Mouse (Mus musculus) heart, embryonic 15.5 days (tissue): ENCODE results near the gene Nfia. TPM values are rescaled to one million over a fixed set of nuclear protein-coding genes. Genes with fewer than 3 reads are reported as not detected.

Source experiments
- ATAC-seq: fragments of 200-750 bp; cut with Nextera tagmentation; replicated peaks from 2 replicates; pipeline ENCODE4 v1.8.0; 2017; ENCODE audit warnings: low read depth, moderate TSS enrichment; ENCODE audit not compliant: insufficient number of reproducible peaks, insufficient read depth, low FRiP score
- H3K27ac ChIP-seq: fragments of 300-500 bp; sonication (generic); 2 replicates; pipeline ENCODE4 v1.5.1; 2015; ENCODE audit warnings: mild to moderate bottlenecking, inconsistent platforms
- H3K27me3 ChIP-seq: fragments of 300-500 bp; sonication (generic); 2 replicates; pipeline ENCODE4 v1.6.1; 2015; ENCODE audit warnings: inconsistent platforms
- H3K36me3 ChIP-seq: fragments of 300-500 bp; sonication (generic); 2 replicates; pipeline ENCODE4 v1.6.1; 2015; ENCODE audit warnings: mild to moderate bottlenecking, inconsistent platforms
- H3K4me1 ChIP-seq: fragments of 300-500 bp; sonication (generic); replicated peaks from 2 replicates; pipeline ENCODE4 v1.6.1; 2015; ENCODE audit warnings: inconsistent platforms
- H3K4me2 ChIP-seq: fragments of 300-500 bp; sonication (generic); 2 replicates; pipeline ENCODE4 v1.6.1; 2015; ENCODE audit warnings: inconsistent platforms, mild to moderate bottlenecking, moderate library complexity
- H3K4me3 ChIP-seq: fragments of 300-500 bp; sonication (generic); 2 replicates; pipeline ENCODE4 v1.5.1; 2015; ENCODE audit warnings: mild to moderate bottlenecking, inconsistent platforms
- H3K9ac ChIP-seq: fragments of 300-500 bp; sonication (generic); 2 replicates; pipeline ENCODE4 v1.6.1; 2015; ENCODE audit warnings: mild to moderate bottlenecking, inconsistent platforms
- H3K9me3 ChIP-seq: fragments of 300-500 bp; sonication (generic); replicated peaks from 2 replicates; pipeline ENCODE4 v1.6.1; 2016; ENCODE audit warnings: inconsistent platforms
- WGBS: fragments of 180-500 bp; shearing (Covaris S2); methylation state at CpG from one replicate; pipeline ENCODE4 v1.1.7; 2015; ENCODE audit warnings: mixed read lengths; 5-methylcytosine and 5-hydroxymethylcytosine counted together
- polyA plus RNA-seq: library from polyadenylated mRNA; unstranded; fragments of >200 nt; fragmentation: Nextera tagmentation; extraction: Ambion mirVana; gene quantifications from 2 replicates; pipeline ENCODE4 v1.2.1, GENCODE M21; 2015

The Nfia gene
- polyA plus RNA-seq, 1 experiment from 2014 or later: 47.9 TPM

- ATAC-seq: no peak
- Histone ChIP-seq H3K27ac (no peak overlapping the region), H3K4me1 (peaks cover 41% of the 10 kb centered on the region), H3K36me3 (no peaks in the 10 kb centered on the region), H3K9ac (no peak overlapping the region), H3K4me2 (no peak overlapping the region), H3K9me3 (no peaks in the 10 kb centered on the region), H3K27me3 (no peaks in the 10 kb centered on the region), H3K4me3 (no peak overlapping the region)
- WGBS: 32% methylated on average over 3 of the region's 3 CpGs
These were observed 103.4 kb downstream of the Nfia start for GRCm38 (mm10) chr4:97875901-97876300.

DNA sequence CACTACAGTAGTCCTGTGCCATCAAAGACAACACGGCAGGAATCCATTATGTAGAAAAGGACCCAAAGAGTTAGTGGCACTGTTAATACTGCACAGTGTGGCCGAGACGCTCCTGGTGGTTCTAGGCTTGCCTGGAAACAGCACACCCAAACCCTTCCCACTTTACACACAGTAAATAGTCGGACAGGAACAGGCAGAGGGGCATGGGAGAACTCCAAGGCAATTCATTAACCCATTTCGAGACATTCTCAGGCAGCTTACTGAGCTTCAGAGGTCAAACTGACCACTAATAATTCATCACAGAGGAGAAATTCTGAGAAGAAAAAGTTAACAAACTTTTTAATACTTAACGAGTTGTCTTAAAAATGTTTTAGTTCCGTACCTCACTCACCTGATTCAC, 107.2 kb downstream of the Nfia start:
- H3K9me3 ChIP-seq: no peaks in the 10 kb centered on the region
- peaks cover 21% of the 10 kb centered on the region for H3K4me1 ChIP-seq
- no peaks in the 10 kb centered on the region for H3K27me3 ChIP-seq
- no peak overlapping the region for H3K27ac ChIP-seq
- 78% methylated on average over 7 of the region's 7 CpGs for WGBS
- no peak overlapping the region for H3K4me3 ChIP-seq
- no peak overlapping the region for H3K9ac ChIP-seq
- H3K4me2 ChIP-seq: no peak overlapping the region
- ATAC-seq: no peak
- no peaks in the 10 kb centered on the region for H3K36me3 ChIP-seq

DNA sequence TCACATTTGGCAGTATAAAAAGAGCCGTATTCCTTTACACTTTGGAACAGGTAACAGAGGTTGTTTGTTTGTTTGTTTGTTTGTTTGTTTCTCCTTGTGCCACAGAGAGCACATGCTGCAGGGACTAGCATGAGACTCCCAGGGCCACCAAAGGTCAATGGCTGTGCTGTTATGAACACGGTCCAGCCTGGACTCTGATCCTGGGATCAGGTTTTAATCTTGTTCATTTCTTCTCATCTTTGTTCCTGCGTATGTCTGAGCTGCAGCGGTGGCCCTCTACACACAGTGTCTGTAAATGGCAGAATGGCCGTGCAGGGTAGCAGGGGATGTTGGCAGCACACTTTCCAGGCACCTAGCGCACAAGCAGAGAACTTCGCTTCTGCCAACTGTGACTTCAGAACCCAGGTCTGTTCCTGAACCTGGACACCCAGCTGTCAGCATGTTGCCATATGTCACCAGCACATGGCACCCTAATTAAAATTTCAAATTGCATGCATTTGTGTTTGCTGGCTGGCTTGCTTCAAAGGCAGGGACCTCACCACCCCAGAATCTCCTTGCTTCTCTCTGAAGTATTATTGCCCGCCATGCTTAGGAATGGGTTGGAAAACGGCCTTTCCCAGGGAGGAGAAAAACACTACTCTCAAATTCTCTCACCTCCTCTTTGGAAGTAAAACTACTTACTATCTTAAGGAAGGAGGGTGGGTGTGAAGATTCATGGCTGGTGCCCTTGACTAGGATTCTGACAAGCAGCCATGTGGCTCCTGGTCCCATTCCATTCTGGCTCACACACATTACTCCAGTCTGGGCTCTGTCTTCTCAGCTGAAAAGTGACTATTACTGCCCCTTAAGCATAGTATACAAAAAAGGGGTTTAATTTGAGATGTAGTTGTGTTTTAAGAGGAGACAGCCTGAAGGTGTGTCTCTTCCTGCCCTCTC, 107.9 kb downstream of the Nfia start:
- H3K27ac ChIP-seq: no peak overlapping the region
- H3K4me3 ChIP-seq: no peak overlapping the region
- H3K4me2 ChIP-seq: no peak overlapping the region
- no peaks in the 10 kb centered on the region for H3K9me3 ChIP-seq
- no peaks in the 10 kb centered on the region for H3K36me3 ChIP-seq
- H3K27me3 ChIP-seq: no peaks in the 10 kb centered on the region
- WGBS: 79% methylated on average over 9 of the region's 9 CpGs
- ATAC-seq: no peak
- peaks cover 15% of the 10 kb centered on the region for H3K4me1 ChIP-seq
- H3K9ac ChIP-seq: no peak overlapping the region

- Histone ChIP-seq H3K36me3 (no peaks in the 10 kb centered on the region), H3K4me1 (peaks cover 24% of the 10 kb centered on the region), H3K4me3 (no peak overlapping the region), H3K9me3 (no peaks in the 10 kb centered on the region), H3K4me2 (no peak overlapping the region), H3K9ac (no peak overlapping the region), H3K27ac (peak overlapping the region; percentile 64; the same call in 1 of the 2 replicates), H3K27me3 (no peaks in the 10 kb centered on the region)
- 78% methylated on average over 5 of the region's 5 CpGs for WGBS
- ATAC-seq: no peak
These were observed 113.0 kb downstream of the Nfia start for GRCm38 (mm10) chr4:97885574-97885973.

- Histone ChIP-seq H3K4me3 (no peak overlapping the region), H3K27ac (peak overlapping the region; percentile 64), H3K9ac (no peak overlapping the region), H3K36me3 (no peaks in the 10 kb centered on the region), H3K27me3 (no peaks in the 10 kb centered on the region), H3K9me3 (no peaks in the 10 kb centered on the region), H3K4me2 (no peak overlapping the region), H3K4me1 (peaks cover 26% of the 10 kb centered on the region)
- ATAC-seq: no peak
- 86% methylated on average over 5 of the region's 5 CpGs for WGBS
These were observed 113.7 kb downstream of the Nfia start for GRCm38 (mm10) chr4:97886220-97886619.

DNA sequence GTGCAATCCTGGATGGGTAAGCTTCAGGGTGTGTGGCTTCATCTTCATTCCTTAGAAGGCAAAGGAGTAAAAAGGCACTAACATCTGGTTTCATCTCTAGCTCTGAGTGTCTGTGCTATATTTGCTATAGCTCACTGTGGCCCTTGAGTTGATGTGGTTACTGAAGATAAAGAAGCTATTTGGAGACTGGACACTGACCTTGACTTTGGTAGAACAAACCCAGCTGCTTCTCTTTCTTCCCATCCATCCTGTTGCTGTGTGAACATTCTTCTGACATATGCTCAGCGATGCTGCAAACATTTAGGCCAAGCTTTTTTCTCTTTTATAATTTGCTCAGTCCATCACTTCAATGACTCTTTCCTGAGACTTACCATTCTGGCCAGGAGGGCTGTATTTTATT, 114.7 kb downstream of the Nfia start:
- Histone ChIP-seq H3K27me3 (no peaks in the 10 kb centered on the region), H3K27ac (peak overlapping the region; percentile 64), H3K4me3 (no peak overlapping the region), H3K36me3 (no peaks in the 10 kb centered on the region), H3K4me2 (no peak overlapping the region), H3K9ac (no peak overlapping the region), H3K4me1 (peaks cover 27% of the 10 kb centered on the region), H3K9me3 (no peaks in the 10 kb centered on the region)
- 45% methylated on average over 1 of the region's 1 CpGs for WGBS
- no peak for ATAC-seq

DNA sequence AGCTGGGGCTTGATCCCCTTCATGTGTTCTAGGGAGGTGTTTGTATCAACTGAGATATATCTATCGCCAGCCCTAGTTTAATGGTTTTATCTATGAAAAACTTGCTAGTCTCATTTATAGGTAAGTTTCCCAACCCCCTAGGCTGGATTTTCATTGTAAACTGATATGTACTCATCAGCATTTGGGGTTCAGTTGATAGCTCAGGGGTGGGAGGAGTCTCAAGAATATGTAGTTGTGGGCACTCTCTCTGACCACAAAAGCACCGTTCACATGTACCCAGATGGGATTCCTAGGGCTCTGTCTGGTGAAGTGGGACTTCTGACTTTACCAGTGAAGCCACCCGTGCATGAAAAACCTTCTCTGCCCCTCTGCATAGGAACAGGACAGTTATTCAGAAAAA, 118.5 kb downstream of the Nfia start:
- no peak for ATAC-seq
- Histone ChIP-seq H3K27ac (no peak overlapping the region), H3K36me3 (no peaks in the 10 kb centered on the region), H3K9ac (no peak overlapping the region), H3K4me2 (no peak overlapping the region), H3K4me3 (no peak overlapping the region), H3K4me1 (peaks cover 40% of the 10 kb centered on the region), H3K9me3 (no peaks in the 10 kb centered on the region), H3K27me3 (no peaks in the 10 kb centered on the region)
- 79% methylated on average over 3 of the region's 3 CpGs for WGBS

- ATAC-seq: no peak
- H3K36me3 ChIP-seq: no peaks in the 10 kb centered on the region
- H3K9me3 ChIP-seq: no peaks in the 10 kb centered on the region
- no peak overlapping the region for H3K4me2 ChIP-seq
- 84% methylated on average over 1 of the region's 1 CpGs for WGBS
- no peak overlapping the region for H3K9ac ChIP-seq
- peaks cover 35% of the 10 kb centered on the region for H3K4me1 ChIP-seq
- no peaks in the 10 kb centered on the region for H3K27me3 ChIP-seq
- H3K27ac ChIP-seq: no peak overlapping the region
- H3K4me3 ChIP-seq: no peak overlapping the region
These were observed 119.1 kb downstream of the Nfia start for GRCm38 (mm10) chr4:97891611-97892010.

GRCm38 (mm10) chr4:97893915-97894884, 121.7 kb downstream of the Nfia start:
- ATAC-seq: no peak
- 65% methylated on average over 10 of the region's 10 CpGs for WGBS
- Histone ChIP-seq H3K9ac (no peak overlapping the region), H3K4me2 (no peak overlapping the region), H3K36me3 (no peaks in the 10 kb centered on the region), H3K4me1 (peaks cover 30% of the 10 kb centered on the region), H3K4me3 (no peak overlapping the region), H3K27ac (peak overlapping the region; percentile 51), H3K9me3 (no peaks in the 10 kb centered on the region), H3K27me3 (no peaks in the 10 kb centered on the region)

DNA sequence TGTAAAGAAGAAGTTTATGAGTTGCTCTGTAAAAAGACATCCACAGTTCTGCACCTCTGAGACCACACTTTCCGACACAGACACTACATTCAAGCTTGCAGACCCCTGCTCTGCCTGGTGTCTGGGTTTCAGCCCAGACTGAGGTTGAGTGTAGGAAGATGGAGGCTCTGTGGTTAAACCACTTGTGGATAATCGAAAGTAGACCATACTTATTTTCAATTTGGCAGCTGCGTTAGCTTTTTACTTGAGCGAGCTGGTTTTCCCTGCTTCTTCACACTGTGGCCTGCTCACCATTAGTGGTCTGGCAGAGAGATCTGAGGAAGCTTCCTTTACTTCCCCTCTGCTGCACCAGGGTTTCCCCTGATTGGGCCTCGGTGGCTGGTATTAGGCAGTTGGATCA, 123.4 kb downstream of the Nfia start:
- H3K9ac ChIP-seq: no peak overlapping the region
- peaks cover 33% of the 10 kb centered on the region for H3K4me1 ChIP-seq
- H3K4me2 ChIP-seq: no peak overlapping the region
- no peaks in the 10 kb centered on the region for H3K9me3 ChIP-seq
- no peak overlapping the region for H3K4me3 ChIP-seq
- H3K27me3 ChIP-seq: no peaks in the 10 kb centered on the region
- no peaks in the 10 kb centered on the region for H3K36me3 ChIP-seq
- no peak for ATAC-seq
- no peak overlapping the region for H3K27ac ChIP-seq
- 84% methylated on average over 5 of the region's 5 CpGs for WGBS

GRCm38 (mm10) chr4:97900256-97900944, 127.9 kb downstream of the Nfia start:
- H3K9me3 ChIP-seq: no peaks in the 10 kb centered on the region
- no peak overlapping the region for H3K4me3 ChIP-seq
- no peak overlapping the region for H3K27ac ChIP-seq
- no peak overlapping the region for H3K4me2 ChIP-seq
- WGBS: 69% methylated on average over 12 of the region's 12 CpGs
- no peaks in the 10 kb centered on the region for H3K27me3 ChIP-seq
- no peak for ATAC-seq
- H3K36me3 ChIP-seq: no peaks in the 10 kb centered on the region
- H3K4me1 ChIP-seq: peaks cover 14% of the 10 kb centered on the region
- no peak overlapping the region for H3K9ac ChIP-seq
